Mouse (Mus musculus) CH12.LX (cell line): ENCODE measurements around the gene 2310022B05Rik. TPM values are rescaled to one million over a fixed set of nuclear protein-coding genes. Genes with fewer than 3 reads are reported as not detected.

ENCODE experiments used
- DNase-seq: peaks from one replicate; pipeline ENCODE4 v3.0.0-alpha.2; 2013; ENCODE audit errors: extremely low read depth
- H3K27ac ChIP-seq: 2 replicates; pipeline ENCODE4 v1.5.1; 2012; ENCODE audit warnings: low read depth, mild to moderate bottlenecking, control low read depth, moderate library complexity; ENCODE audit not compliant: insufficient read depth
- H3K27me3 ChIP-seq: replicated peaks from 2 replicates; pipeline ENCODE3; 2012; ENCODE audit warnings: inconsistent platforms
- H3K36me3 ChIP-seq, 2 experiments: replicated peaks in 1 of 2; 2 replicates each; pipeline versions ENCODE3 to v1.6.1; 2012; ENCODE audit warnings: inconsistent platforms in 1 of 2, low read length in 1 of 2, mild to moderate bottlenecking in 1 of 2, mixed read lengths in 1 of 2, moderate library complexity in 1 of 2; ENCODE audit not compliant: control insufficient read depth in 1 of 2, insufficient read depth in 1 of 2
- H3K4me1 ChIP-seq, 2 experiments: 2 replicates each; pipeline ENCODE4 v1.6.1; 2012; ENCODE audit warnings: inconsistent platforms in 1 of 2, moderate library complexity in 1 of 2; ENCODE audit not compliant: insufficient read depth in 2 of 2, control insufficient read depth in 1 of 2
- H3K4me2 ChIP-seq: 2 replicates; pipeline ENCODE4 v1.6.1; 2012; ENCODE audit warnings: low read depth, mild to moderate bottlenecking, control low read depth; ENCODE audit not compliant: poor library complexity, insufficient read depth, severe bottlenecking
- H3K4me3 ChIP-seq, 3 experiments: fragments of 150-350 bp in 1 of 3; sonication (generic) in 1 of 3; replicated peaks in 1 of 3; 2 replicates each; pipeline versions ENCODE3 to v1.5.1; 2011 to 2012; ENCODE audit warnings: low read depth in 2 of 3, low read length in 2 of 3, mild to moderate bottlenecking in 2 of 3, moderate library complexity in 2 of 3, control low read depth in 1 of 3, improper control_type of control experiment in 1 of 3, inconsistent platforms in 1 of 3, mixed read lengths in 1 of 3; ENCODE audit not compliant: poor library complexity in 1 of 3
- H3K79me2 ChIP-seq: replicated peaks from 2 replicates; pipeline ENCODE4 v1.6.1; 2012; ENCODE audit warnings: mild to moderate bottlenecking, moderate library complexity; ENCODE audit not compliant: control insufficient read depth, poor library complexity, insufficient read depth, severe bottlenecking; ENCODE audit errors: extremely low read depth
- H3K9ac ChIP-seq: 2 replicates; pipeline ENCODE4 v1.6.1; 2012; ENCODE audit warnings: low read depth, mild to moderate bottlenecking, control low read depth, moderate library complexity; ENCODE audit not compliant: insufficient read depth
- H3K9me3 ChIP-seq: replicated peaks from 2 replicates; pipeline ENCODE3; 2012; ENCODE audit warnings: low read length, inconsistent platforms, mixed read lengths
- BHLHE40 ChIP-seq: IDR thresholded peaks from 2 replicates; pipeline ENCODE4 v1.6.1; 2011; ENCODE audit warnings: mild to moderate bottlenecking, low read depth, low read length, improper control_type of control experiment
- CHD2 ChIP-seq: IDR thresholded peaks from 2 replicates; pipeline ENCODE4 v1.6.1; 2011; ENCODE audit warnings: low read length, improper control_type of control experiment
- CTCF ChIP-seq, 2 experiments: IDR thresholded peaks in 1 of 2; conservative IDR thresholded peaks in 1 of 2; 2 replicates each; pipeline ENCODE4 v1.5.1; 2011 to 2012; ENCODE audit warnings: low read depth in 2 of 2, low read length in 2 of 2, improper control_type of control experiment in 1 of 2, inconsistent platforms in 1 of 2, mild to moderate bottlenecking in 1 of 2, moderate library complexity in 1 of 2
- E2F4 ChIP-seq: IDR thresholded peaks from 2 replicates; pipeline ENCODE4 v1.6.1; 2011; ENCODE audit warnings: low read depth, low read length, improper control_type of control experiment; ENCODE audit not compliant: insufficient replicate concordance
- ELF1 ChIP-seq: IDR thresholded peaks from 2 replicates; pipeline ENCODE4 v1.6.1; 2014; ENCODE audit warnings: low read depth, mild to moderate bottlenecking, inconsistent platforms, low read length, improper control_type of control experiment
- GABPA ChIP-seq: IDR thresholded peaks from 2 replicates; pipeline ENCODE4 v1.6.1; 2012; ENCODE audit warnings: low read depth, low read length, improper control_type of control experiment, inconsistent platforms; ENCODE audit not compliant: insufficient replicate concordance
- IRF4 ChIP-seq: IDR thresholded peaks from 2 replicates; pipeline ENCODE4 v1.6.1; 2014; ENCODE audit warnings: low read depth, mild to moderate bottlenecking, inconsistent platforms, low read length, improper control_type of control experiment
- MAFK ChIP-seq: IDR thresholded peaks from 2 replicates; pipeline ENCODE4 v1.6.1; 2011; ENCODE audit warnings: low read length, improper control_type of control experiment; ENCODE audit not compliant: insufficient replicate concordance
- MEF2A ChIP-seq: IDR thresholded peaks from 2 replicates; pipeline ENCODE4 v1.6.1; 2014; ENCODE audit warnings: low read depth, mild to moderate bottlenecking, inconsistent platforms, low read length, improper control_type of control experiment, borderline replicate concordance
- NELFE ChIP-seq: IDR thresholded peaks from 2 replicates; pipeline ENCODE4 v1.6.1; 2011; ENCODE audit warnings: low read depth, low read length, improper control_type of control experiment
- NRF1 ChIP-seq: IDR thresholded peaks from 2 replicates; pipeline ENCODE4 v1.6.1; 2014; ENCODE audit warnings: low read depth, mild to moderate bottlenecking, inconsistent platforms, low read length, improper control_type of control experiment, moderate library complexity
- POLR2A ChIP-seq: IDR thresholded peaks from 2 replicates; pipeline ENCODE4 v1.6.1; 2011; ENCODE audit warnings: low read depth, mild to moderate bottlenecking, improper control_type of control experiment, low read length
- POLR2AphosphoS2 ChIP-seq: IDR thresholded peaks from 2 replicates; pipeline ENCODE4 v1.6.1; 2011; ENCODE audit warnings: low read depth, low read length, improper control_type of control experiment
- RCOR1 ChIP-seq: conservative IDR thresholded peaks from 2 replicates; pipeline ENCODE4 v1.6.1; 2012; ENCODE audit warnings: low read depth, mild to moderate bottlenecking, inconsistent platforms, low read length, improper control_type of control experiment
- SMC3 ChIP-seq: IDR thresholded peaks from 2 replicates; pipeline ENCODE4 v1.6.1; 2011; ENCODE audit warnings: low read depth, low read length, improper control_type of control experiment
- TBP ChIP-seq: conservative IDR thresholded peaks from 2 replicates; pipeline ENCODE4 v1.6.1; 2011; ENCODE audit warnings: low read depth, low read length, improper control_type of control experiment
- UBTF ChIP-seq: IDR thresholded peaks from 2 replicates; pipeline ENCODE4 v1.6.1; 2012; ENCODE audit warnings: low read depth, mild to moderate bottlenecking, inconsistent platforms, low read length, improper control_type of control experiment, moderate library complexity
- USF1 ChIP-seq: IDR thresholded peaks from 2 replicates; pipeline ENCODE4 v1.6.1; 2014; ENCODE audit warnings: low read depth, mild to moderate bottlenecking, inconsistent platforms, low read length, improper control_type of control experiment
- USF2 ChIP-seq: conservative IDR thresholded peaks from 2 replicates; pipeline ENCODE4 v1.6.1; 2011; ENCODE audit warnings: low read depth, low read length, improper control_type of control experiment
- ZC3H11A ChIP-seq: IDR thresholded peaks from 2 replicates; pipeline ENCODE4 v1.6.1; 2012; ENCODE audit warnings: low read depth, mild to moderate bottlenecking, inconsistent platforms, low read length, improper control_type of control experiment
- ZMIZ1 ChIP-seq: IDR thresholded peaks from 2 replicates; pipeline ENCODE4 v1.6.1; 2012; ENCODE audit warnings: low read depth, mild to moderate bottlenecking, inconsistent platforms, low read length, improper control_type of control experiment
- ZNF384 ChIP-seq: IDR thresholded peaks from 2 replicates; pipeline ENCODE4 v1.6.1; 2012; ENCODE audit warnings: low read depth, low read length, improper control_type of control experiment, inconsistent platforms
- dilution Hi-C: fragments of 300-500 bp; cut with MboI; formaldehyde crosslinking; loops from 2 replicates; pipeline ENCODE4 v1.14.3; 2020; ENCODE audit warnings: low sequenced_read_pairs; ENCODE audit not compliant: extremely low pct_unique_long_range_greater_than_20kb, extremely low pct_ligation_motif_present
- in situ Hi-C: fragments of 300-500 bp; cut with MboI; formaldehyde crosslinking; loops from 3 replicates; pipeline ENCODE4 v1.14.3; 2019; ENCODE audit warnings: low sequenced_read_pairs, low pct_ligation_motif_present, low pct_unique_long_range_greater_than_20kb, mixed read lengths
- polyA plus RNA-seq: library from polyadenylated mRNA; unstranded; fragments of >175 nt; gene quantifications from 2 replicates; pipeline ENCODE4 v1.2.1, GENCODE M21; 2012; ENCODE audit warnings: low read depth; ENCODE audit not compliant: insufficient read length
- total RNA-seq, 2 experiments: library from RNA; depleted of rRNA; stranded (reverse); fragments of 300-350 nt in 1 of 2; fragments of >200 nt in 1 of 2; gene quantifications; 2 replicates each; pipeline ENCODE4 v1.2.3; 2012 to 2014

2310022B05Rik gene
- total and polyA plus RNA-seq, 3 experiments, result 3.2 to 7.1 (median 5.7) TPM

GRCm38 (mm10) chr8:124668798-124669197, 5.6 kb upstream of the 2310022B05Rik start:
- Histone ChIP-seq H3K4me2 (no peak overlapping the region), H3K9me3 (no peaks in the 10 kb centered on the region), H3K36me3 (peaks cover 15 to 36% of the 10 kb centered on the region in 2 experiments)

GRCm38 (mm10) chr8:124664414-124664813, 1.2 kb upstream of the 2310022B05Rik start:
- H3K4me2 ChIP-seq, result no peak overlapping the region
- H3K4me3 ChIP-seq, result no peak overlapping the region
- H3K9me3 ChIP-seq, result no peaks in the 10 kb centered on the region
- dilution Hi-C loops, result no loop called here
- no peak overlapping the region for H3K27ac ChIP-seq
- no peak overlapping the region for H3K9ac ChIP-seq
- TF ChIP-seq IRF4, result no peak
- no peak for TF ChIP-seq MEF2A
- TF ChIP-seq CHD2, result no peak
- no peak for TF ChIP-seq UBTF
- TF ChIP-seq ZC3H11A, result no peak
- no peak for TF ChIP-seq POLR2AphosphoS2
- no peak for TF ChIP-seq USF1
- TF ChIP-seq USF2, result no peak
- no peak for TF ChIP-seq GABPA
- no peak for TF ChIP-seq ELF1
- TF ChIP-seq E2F4, result no peak
- TF ChIP-seq MAFK, result no peak
- no peak for TF ChIP-seq SMC3
- TF ChIP-seq CTCF (conservative IDR thresholded peaks at IDR 0.05 in 1 of 2, IDR thresholded peaks at IDR 0.05 in 1 of 2; ENCODE audit: low read depth in 2 of 2, low read length in 2 of 2), result no peak
- TF ChIP-seq RCOR1, result no peak
- TF ChIP-seq ZMIZ1, result no peak
- no peak for TF ChIP-seq ZNF384
- TF ChIP-seq NRF1, result no peak
- no peak for TF ChIP-seq TBP
- no peak for TF ChIP-seq POLR2A
- H3K4me1 ChIP-seq, result peaks cover 6 to 13% of the 10 kb centered on the region in 2 experiments; a peak in 2 of 4 replicates
- H3K79me2 ChIP-seq, result no peaks in the 10 kb centered on the region
- in situ Hi-C loops, result no loop called here
- H3K36me3 ChIP-seq, result peaks cover 0 to 2% of the 10 kb centered on the region in 2 experiments
- DNase-seq, result no peak
- peaks cover 2% of the 10 kb centered on the region for H3K27me3 ChIP-seq

More at GRCm38 (mm10) chr8:124668798-124669197, 5.6 kb upstream of the 2310022B05Rik start:
- dilution Hi-C loops (no loop called here), in situ Hi-C loops (loop anchor here (5.0 kb wide), 1 partner anchor 36 kb away; no protein-coding TSS in a partner anchor)
- Histone ChIP-seq H3K27ac (no peak overlapping the region), H3K79me2 (no peaks in the 10 kb centered on the region), H3K27me3 (peaks cover 2% of the 10 kb centered on the region), H3K9ac (no peak overlapping the region), H3K4me1 (no peaks in the 10 kb centered on the region), H3K4me3 (no peak overlapping the region)
- DNase-seq, result no peak
- no peak for TF ChIP-seq SMC3
- no peak for TF ChIP-seq NELFE
- no peak for TF ChIP-seq BHLHE40
